Comparison of ENCODE assay signal across 7 mouse cellular contexts in the genomic region with DNA sequence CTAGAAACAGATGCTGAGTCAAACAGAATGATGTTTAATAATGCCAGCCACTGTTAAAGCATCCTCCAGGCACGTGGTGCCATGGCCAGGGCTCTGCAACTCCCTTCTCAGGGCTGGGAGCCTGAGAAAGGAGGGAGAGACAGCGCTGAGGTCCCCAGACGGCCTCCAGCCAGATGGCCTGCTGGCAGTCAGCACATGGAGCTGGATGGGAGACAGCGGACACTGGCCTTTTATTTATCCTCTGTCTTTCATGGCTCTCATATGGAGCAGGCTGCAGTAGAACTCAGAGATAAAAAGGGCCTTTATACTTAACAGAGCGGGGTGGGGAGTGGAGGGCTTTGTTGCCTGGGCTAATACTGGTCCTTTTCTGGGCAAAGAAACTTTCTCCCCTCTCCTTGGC. TPM values are rescaled to one million over a fixed set of nuclear protein-coding genes. Genes with fewer than 3 reads are reported as not detected.
A peak's percentile ranks its signal among the peaks of the same experiment; 100 is the strongest.
DNase-seq lines count a peak whose midpoint lies in the region; ATAC-seq lines count a peak whose summit lies in the region.

No protein-coding gene starts in this region.

- no peaks in the 10 kb centered on the region for H3K27me3 ChIP-seq in forebrain, embryonic 12.5 days
- H3K27me3 ChIP-seq in limb, embryonic 15.5 days, result no peaks in the 10 kb centered on the region

- no peaks in the 10 kb centered on the region for H3K9me3 ChIP-seq in forebrain, embryonic 12.5 days
- no peaks in the 10 kb centered on the region for H3K9me3 ChIP-seq in limb, embryonic 15.5 days

- DNase-seq in right cerebral cortex, postnatal 14 days, result peak; percentile 15
- no peak for DNase-seq in right cerebral cortex, postnatal 36 days (ENCODE audit: low spot score in 2 of 2)
- peak; percentile 71 for DNase-seq in heart, postnatal 25 days (ENCODE audit: low spot score)
- DNase-seq in skeletal muscle tissue, adult 2 months (ENCODE audit: low read depth, low spot score), result peak; percentile 80

- intact Hi-C loops in heart, postnatal 25 days (cut with DNase I), result no loop called here

- 38% methylated on average over 5 of the region's 5 CpGs for whole genome bisulfite sequencing in forebrain, embryonic 12.5 days
- 59% methylated on average over 5 of the region's 5 CpGs for WGBS in limb, embryonic 15.5 days

- no peak overlapping the region for H3K9ac ChIP-seq in forebrain, embryonic 12.5 days
- no peak overlapping the region for H3K9ac ChIP-seq in limb, embryonic 15.5 days

- peaks cover 20% of the 10 kb centered on the region for H3K4me1 ChIP-seq in forebrain, embryonic 12.5 days
- H3K4me1 ChIP-seq in limb, embryonic 15.5 days, result 0 out of 2 replicates have a peak, but pooled peaks cover 4% of the 10 kb centered on the region

- H3K4me2 ChIP-seq in forebrain, embryonic 12.5 days, result no peak overlapping the region
- H3K4me2 ChIP-seq in limb, embryonic 15.5 days, result no peak overlapping the region

- H3K27ac ChIP-seq in forebrain, embryonic 12.5 days, result no peak overlapping the region
- 0 out of 2 replicates have a peak overlapping the region, but pooled peaks have one; percentile 7 for H3K27ac ChIP-seq in limb, embryonic 15.5 days

- peak; percentile 55 for ATAC-seq in forebrain, embryonic 12.5 days (ENCODE audit: low FRiP score)
- no peak for ATAC-seq in limb, embryonic 15.5 days (ENCODE audit: insufficient number of reproducible peaks, low FRiP score, low TSS enrichment, low read depth)
- ATAC-seq in activated CD4-positive, CD25-positive, alpha-beta regulatory T cell, adult 4 months, result no peak

- H3K36me3 ChIP-seq in forebrain, embryonic 12.5 days (replicated peaks), result no peaks in the 10 kb centered on the region
- peaks cover 47% of the 10 kb centered on the region for H3K36me3 ChIP-seq in limb, embryonic 15.5 days

- H3K4me3 ChIP-seq in forebrain, embryonic 12.5 days (replicated peaks), result no peak overlapping the region
- H3K4me3 ChIP-seq in limb, embryonic 15.5 days, result no peak overlapping the region

RNA-seq across cellular contexts. Expression of a gene that starts 43.7 kb away (rescaled TPM):
- 32.0 and 32.4 TPM in 2 replicates for polyA plus RNA-seq in forebrain, embryonic 12.5 days (2016; fragmentation: Nextera tagmentation; extraction: Ambion mirVana)
- total RNA-seq in heart, postnatal 25 days (2021), result 100 to 1,000 TPM in 1 of 2 experiments, 10 to 100 TPM in 1; 98.8 to 118 TPM
- 116 and 134 TPM in 2 replicates for polyA plus RNA-seq in limb, embryonic 15.5 days (2015; fragmentation: Nextera tagmentation; extraction: Ambion mirVana)
- polyA plus RNA-seq in activated CD4-positive, CD25-positive, alpha-beta regulatory T cell, adult 4 months (2017; shearing (Covaris generic)), result not detected

Comparison
In these comparisons a context has a peak if more than half of its experiments do, and no peak if none do; other contexts are left out.
1. DNase-seq: peak in right cerebral cortex, postnatal 14 days (single experiment), heart, postnatal 25 days (single experiment) and skeletal muscle tissue, adult 2 months (single experiment); none in right cerebral cortex, postnatal 36 days (0 of 2).
2. RNA of a gene that starts 43.7 kb away (polyA plus RNA-seq): 116 to 134 TPM in limb, embryonic 15.5 days and 32.0 to 32.4 TPM in forebrain, embryonic 12.5 days; not detected in activated CD4-positive, CD25-positive, alpha-beta regulatory T cell, adult 4 months; every median in the first group is over 10 times any median in the second.